Mouse (Mus musculus) heart, postnatal 36 days (tissue): Measurements from ENCODE around the gene Fam172a. TPM values are rescaled to one million over a fixed set of nuclear protein-coding genes. Genes with fewer than 3 reads are reported as not detected.

Source experiments
- DNase-seq, 2 experiments: peaks; one replicate each; pipeline ENCODE4 v3.0.0; 2021 to 2022
- intact Hi-C: fragments of 180-260 bp; cut with DNase I; formaldehyde crosslinking; loops from one replicate; pipeline ENCODE4 v1.15.1; 2025
- total RNA-seq, 2 experiments: library from RNA; stranded (reverse); gene quantifications; 2 replicates each; pipeline ENCODE4 v1.2.3; 2021

The Fam172a gene
- total RNA-seq, 2 experiments from 2014 or later = 11.0 to 12.1 TPM

GRCm38 (mm10) chr13:77959493-77960272 lies 257.9 kb downstream of the Fam172a start:
- DNase-seq = no peak
- intact Hi-C loops = no loop called here

- DNase-seq = no peak
- intact Hi-C loops = no loop called here
Observed at GRCm38 (mm10) chr13:77976248-77976647, 274.4 kb downstream of the Fam172a start.

- DNase-seq = no peak
- intact Hi-C loops = no loop called here
Observed at GRCm38 (mm10) chr13:77977121-77977520, 275.3 kb downstream of the Fam172a start.

- DNase-seq = peak; percentile 13 to 24
- intact Hi-C loops = loop anchor here (2.0 to 5.0 kb wide), 2 partner anchors 219 to 1045 kb away; no protein-coding TSS in a partner anchor
Observed at GRCm38 (mm10) chr13:77982105-77982851, 280.4 kb downstream of the Fam172a start.

GRCm38 (mm10) chr13:77982852-77983202 lies 281.0 kb downstream of the Fam172a start:
- peak in 1 of 2 experiments; percentile 10 for DNase-seq

GRCm38 (mm10) chr13:77991189-77991886 lies 289.5 kb downstream of the Fam172a start:
- intact Hi-C loops = no loop called here
- DNase-seq = no peak

More at GRCm38 (mm10) chr13:77982852-77983202, 281.0 kb downstream of the Fam172a start:
- intact Hi-C loops = loop anchor here (2.0 to 5.0 kb wide), 2 partner anchors 218 to 1044 kb away; no protein-coding TSS in a partner anchor

GRCm38 (mm10) chr13:78004649-78005048 lies 302.8 kb downstream of the Fam172a start:
- intact Hi-C loops = no loop called here
- DNase-seq = no peak

GRCm38 (mm10) chr13:78005344-78005743 lies 303.5 kb downstream of the Fam172a start:
- intact Hi-C loops = no loop called here
- DNase-seq = no peak

- intact Hi-C loops = no loop called here
- no peak for DNase-seq
Observed at GRCm38 (mm10) chr13:78010176-78010575, 308.3 kb downstream of the Fam172a start.

GRCm38 (mm10) chr13:78024683-78025294 lies 323.0 kb downstream of the Fam172a start, which contains the start of gene Pou5f2:
Gene Pou5f2, plus strand, starts transcription at chr13:78024902.
- no peak for DNase-seq
- intact Hi-C loops = no loop called here

- intact Hi-C loops = no loop called here
Observed at GRCm38 (mm10) chr13:78032821-78033220, 331.0 kb downstream of the Fam172a start.

GRCm38 (mm10) chr13:78037203-78037602 lies 335.4 kb downstream of the Fam172a start:
- intact Hi-C loops = no loop called here
- no peak for DNase-seq

More at GRCm38 (mm10) chr13:78032821-78033220, 331.0 kb downstream of the Fam172a start:
- no peak for DNase-seq

GRCm38 (mm10) chr13:78043203-78043602 lies 341.4 kb downstream of the Fam172a start:
- no peak for DNase-seq
- intact Hi-C loops = no loop called here

GRCm38 (mm10) chr13:78045116-78045515 lies 343.3 kb downstream of the Fam172a start:
- DNase-seq = no peak

GRCm38 (mm10) chr13:78087751-78088150 lies 385.9 kb downstream of the Fam172a start:
- intact Hi-C loops = no loop called here
- no peak for DNase-seq

More at GRCm38 (mm10) chr13:78045116-78045515, 343.3 kb downstream of the Fam172a start:
- intact Hi-C loops = no loop called here

GRCm38 (mm10) chr13:78090701-78091100 lies 388.9 kb downstream of the Fam172a start:
- intact Hi-C loops = no loop called here
- DNase-seq = no peak

GRCm38 (mm10) chr13:78091949-78092348 lies 390.1 kb downstream of the Fam172a start:
- intact Hi-C loops = no loop called here
- no peak for DNase-seq

GRCm38 (mm10) chr13:78094352-78094751 lies 392.5 kb downstream of the Fam172a start:
- DNase-seq = no peak
- intact Hi-C loops = no loop called here

- no peak for DNase-seq
- intact Hi-C loops = no loop called here
Observed at GRCm38 (mm10) chr13:78095071-78095973, 393.5 kb downstream of the Fam172a start.
